Mouse (Mus musculus): ENCODE data around the gene Igf2bp1. TPM values are rescaled to one million over a fixed set of nuclear protein-coding genes. Genes with fewer than 3 reads are reported as not detected.
A peak's percentile ranks its signal among the peaks of the same experiment; 100 is the strongest.

The Igf2bp1 gene
- polyA plus RNA-seq, 1 experiment from 2014 or later: 28.5 TPM

DNA sequence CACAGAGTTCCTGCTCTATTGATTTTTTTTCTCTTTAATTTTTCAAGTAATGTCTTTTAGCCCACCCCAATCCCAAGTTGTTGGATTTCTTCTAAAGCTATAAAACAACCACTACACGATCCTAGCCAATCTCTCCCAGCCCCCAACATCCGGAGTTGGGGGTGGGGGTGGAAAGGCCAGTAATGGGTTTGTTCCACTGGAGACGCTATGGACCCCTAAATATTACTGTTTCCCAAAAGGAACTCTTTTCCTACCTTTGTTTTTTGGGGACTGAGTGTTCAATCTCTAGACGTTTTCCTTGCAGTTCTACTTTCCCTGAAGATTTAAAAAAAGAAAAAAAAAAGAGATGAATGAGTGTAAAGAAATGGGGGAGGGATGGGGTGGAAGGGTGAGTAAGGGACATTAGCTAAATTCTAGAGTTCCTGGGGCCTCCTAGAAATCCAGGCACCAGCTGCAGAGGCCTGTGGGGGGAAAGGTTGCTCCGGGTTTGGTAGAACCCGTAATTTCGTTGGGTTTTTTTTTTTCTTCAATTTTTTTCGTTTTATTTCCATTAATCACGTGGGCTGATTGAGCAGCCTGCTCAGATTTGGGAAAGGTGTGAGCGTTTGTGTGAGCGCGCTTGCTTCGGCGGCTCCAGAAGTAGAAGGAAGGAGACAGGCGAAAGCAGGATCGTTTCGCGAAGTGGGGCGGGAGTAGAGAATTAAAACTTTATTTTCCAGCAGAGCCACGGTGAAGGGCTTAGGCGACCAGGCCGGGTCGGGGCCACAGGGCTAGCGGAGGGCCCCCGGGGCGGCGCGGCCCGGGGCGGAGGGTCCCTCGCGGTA lies 1.6 kb downstream of the Igf2bp1 start:
- peak overlapping the region; percentile 95 for H3K9ac ChIP-seq (replicated peaks; ENCODE audit: low read depth, low read length)
- peaks cover 26% of the 10 kb centered on the region for H3K4me1 ChIP-seq (ENCODE audit: control insufficient read depth, insufficient read depth, low read length)
- H3K4me3 ChIP-seq (ENCODE audit: low read depth, low read length): peak overlapping the region; percentile 62
- under 1% methylated on average over 32 of the region's 32 CpGs for WGBS
- peak overlapping the region; percentile 94 for H3K4me2 ChIP-seq (replicated peaks; ENCODE audit: low read depth, low read length)
- H3K27me3 ChIP-seq (ENCODE audit: control insufficient read depth, insufficient read depth, low read length): no peaks in the 10 kb centered on the region
- H3K36me3 ChIP-seq (ENCODE audit: control insufficient read depth, insufficient read depth, low read length): no peaks in the 10 kb centered on the region; the same call in 1 of the 2 replicates
- ATAC-seq (ENCODE audit: insufficient number of reproducible peaks, insufficient read depth, low FRiP score, low read depth): 0 out of 2 replicates have a peak, but pooled peaks have one; percentile 19
- H3K27ac ChIP-seq (ENCODE audit: low read length): peak overlapping the region; percentile 95
- no peaks in the 10 kb centered on the region for H3K9me3 ChIP-seq (ENCODE audit: control insufficient read depth, low read depth, low read length)

DNA sequence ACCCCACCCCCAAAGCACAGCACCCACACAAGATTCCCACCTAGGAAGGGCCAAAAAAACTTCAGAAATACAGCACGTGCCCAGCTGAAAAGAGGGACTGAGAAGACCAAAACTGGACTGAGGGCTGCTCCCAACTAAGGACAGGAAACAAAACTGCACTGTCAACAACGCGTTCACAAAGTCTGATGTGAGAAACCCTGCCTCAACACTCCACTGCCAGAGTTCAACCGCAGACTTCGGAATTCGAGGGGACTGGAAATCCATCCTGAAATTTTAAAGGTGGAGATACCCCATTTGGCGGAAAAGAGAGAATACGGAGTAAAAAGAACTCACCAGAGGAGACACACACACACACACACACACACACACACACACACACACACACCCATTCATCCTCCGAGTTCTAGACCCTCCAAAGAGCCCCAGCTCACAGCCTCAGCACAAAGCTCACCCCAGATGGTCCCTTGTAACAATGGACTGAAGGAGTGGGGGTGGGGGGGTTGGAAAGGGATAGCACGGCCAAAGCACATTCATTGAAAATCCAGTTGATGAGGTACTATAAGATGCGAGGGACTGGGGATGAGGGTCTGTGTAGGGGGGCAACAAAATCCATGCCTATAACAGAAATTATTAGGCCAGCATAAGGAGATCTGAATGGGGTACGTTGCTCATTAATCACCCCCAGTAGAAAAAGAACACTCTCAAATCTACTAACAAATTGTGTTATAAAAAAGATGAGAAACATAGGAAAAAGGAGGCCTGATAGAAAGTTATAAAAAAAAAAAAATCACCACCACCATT lies 2.4 kb downstream of the Igf2bp1 start:
- no peaks in the 10 kb centered on the region; the same call in 1 of the 2 replicates for H3K36me3 ChIP-seq (ENCODE audit: control insufficient read depth, insufficient read depth, low read length)
- peak overlapping the region; percentile 94 for H3K4me2 ChIP-seq (replicated peaks; ENCODE audit: low read depth, low read length)
- peak overlapping the region; percentile 62 for H3K4me3 ChIP-seq (ENCODE audit: low read depth, low read length)
- peak overlapping the region; percentile 0; the same call in 1 of the 2 replicates for H3K9ac ChIP-seq (replicated peaks; ENCODE audit: low read depth, low read length)
- WGBS: 1% methylated on average over 12 of the region's 12 CpGs
- H3K9me3 ChIP-seq (ENCODE audit: control insufficient read depth, low read depth, low read length): no peaks in the 10 kb centered on the region
- peaks cover 30% of the 10 kb centered on the region for H3K4me1 ChIP-seq (ENCODE audit: control insufficient read depth, insufficient read depth, low read length)
- no peak overlapping the region for H3K27ac ChIP-seq (ENCODE audit: low read length)
- no peak for ATAC-seq (ENCODE audit: insufficient number of reproducible peaks, insufficient read depth, low FRiP score, low read depth)
- no peaks in the 10 kb centered on the region for H3K27me3 ChIP-seq (ENCODE audit: control insufficient read depth, insufficient read depth, low read length)

DNA sequence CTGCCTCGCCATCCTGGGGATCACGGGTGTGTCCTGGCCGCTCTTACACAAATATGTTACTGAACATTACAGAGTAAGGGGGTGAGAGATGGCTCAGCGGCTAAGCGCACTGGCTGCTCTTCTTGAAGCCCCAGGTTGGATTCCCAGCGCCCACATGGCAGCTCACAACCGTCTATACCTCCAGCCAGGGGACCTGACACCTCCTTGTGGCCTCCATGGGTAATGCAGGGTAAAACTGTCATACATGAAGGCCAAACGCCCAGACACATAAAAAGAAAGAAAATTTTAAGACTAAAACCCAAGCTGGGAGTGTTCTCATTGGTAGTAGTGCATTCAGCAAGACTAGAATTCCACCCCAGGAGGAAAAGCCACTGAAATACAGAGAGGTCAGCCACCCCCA lies 11.6 kb downstream of the Igf2bp1 start:
- H3K9me3 ChIP-seq (ENCODE audit: control insufficient read depth, low read depth, low read length): no peaks in the 10 kb centered on the region
- H3K4me1 ChIP-seq (ENCODE audit: control insufficient read depth, insufficient read depth, low read length): peaks cover 45% of the 10 kb centered on the region
- 95% methylated on average over 8 of the region's 8 CpGs for WGBS
- H3K27ac ChIP-seq (ENCODE audit: low read length): no peak overlapping the region
- H3K4me3 ChIP-seq (ENCODE audit: low read depth, low read length): no peak overlapping the region
- H3K4me2 ChIP-seq (replicated peaks; ENCODE audit: low read depth, low read length): no peak overlapping the region
- no peaks in the 10 kb centered on the region for H3K27me3 ChIP-seq (ENCODE audit: control insufficient read depth, insufficient read depth, low read length)
- ATAC-seq (ENCODE audit: insufficient number of reproducible peaks, insufficient read depth, low FRiP score, low read depth): no peak
- H3K36me3 ChIP-seq (ENCODE audit: control insufficient read depth, insufficient read depth, low read length): peaks cover 6% of the 10 kb centered on the region; the same call in 1 of the 2 replicates
- no peak overlapping the region for H3K9ac ChIP-seq (replicated peaks; ENCODE audit: low read depth, low read length)

DNA sequence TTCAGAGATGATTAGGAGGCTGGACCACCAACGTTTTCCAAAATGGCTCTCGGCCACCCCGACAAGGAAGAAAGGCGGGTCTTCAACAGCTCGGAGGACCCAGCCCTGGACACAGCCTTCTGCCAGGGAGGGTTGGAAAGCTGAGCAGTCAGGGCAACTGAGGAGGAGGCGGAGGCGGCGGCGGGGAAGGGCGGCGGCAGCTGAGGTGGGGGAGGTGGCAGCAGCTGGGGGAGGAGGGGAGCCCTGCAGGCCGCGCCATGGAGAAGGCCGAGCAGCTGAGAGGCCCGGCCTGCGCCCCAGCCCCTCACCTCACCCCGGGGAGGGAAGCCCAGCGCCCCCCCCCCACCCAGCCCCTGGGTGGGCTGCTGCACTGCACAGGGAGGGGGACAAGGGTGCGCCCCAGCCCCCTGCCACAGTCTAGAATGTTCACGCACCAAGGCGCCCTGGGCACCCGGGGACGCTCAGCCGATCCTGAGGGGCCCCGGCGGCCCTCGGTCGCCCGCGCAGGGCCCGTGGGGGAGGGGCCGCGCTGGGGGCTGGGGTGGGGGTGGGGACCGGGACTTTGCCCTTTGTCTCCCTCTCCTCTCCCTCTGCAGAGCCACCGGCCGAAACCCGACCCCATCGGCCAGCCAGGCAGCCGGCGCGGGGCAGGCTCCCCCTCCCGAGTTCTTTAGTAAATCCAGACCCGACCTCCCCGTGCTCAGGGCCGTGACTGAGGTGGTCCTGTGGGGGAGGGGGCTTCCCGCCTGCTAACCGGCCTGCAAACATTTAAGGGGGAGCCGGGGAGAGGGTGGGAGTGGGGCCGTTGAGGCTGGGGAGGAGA lies 14.6 kb downstream of the Igf2bp1 start:
- peak overlapping the region; percentile 67 for H3K9ac ChIP-seq (replicated peaks; ENCODE audit: low read depth, low read length)
- H3K4me2 ChIP-seq (replicated peaks; ENCODE audit: low read depth, low read length): peak overlapping the region; percentile 80
- H3K4me1 ChIP-seq (ENCODE audit: control insufficient read depth, insufficient read depth, low read length): peaks cover 54% of the 10 kb centered on the region
- no peaks in the 10 kb centered on the region for H3K27me3 ChIP-seq (ENCODE audit: control insufficient read depth, insufficient read depth, low read length)
- no peaks in the 10 kb centered on the region; the same call in 1 of the 2 replicates for H3K36me3 ChIP-seq (ENCODE audit: control insufficient read depth, insufficient read depth, low read length)
- 5% methylated on average over 28 of the region's 49 CpGs for WGBS
- H3K27ac ChIP-seq (ENCODE audit: low read length): peak overlapping the region; percentile 92
- peak; percentile 72 for ATAC-seq (ENCODE audit: insufficient number of reproducible peaks, insufficient read depth, low FRiP score, low read depth)
- H3K9me3 ChIP-seq (ENCODE audit: control insufficient read depth, low read depth, low read length): no peaks in the 10 kb centered on the region
- peak overlapping the region; percentile 50 for H3K4me3 ChIP-seq (ENCODE audit: low read depth, low read length)

DNA sequence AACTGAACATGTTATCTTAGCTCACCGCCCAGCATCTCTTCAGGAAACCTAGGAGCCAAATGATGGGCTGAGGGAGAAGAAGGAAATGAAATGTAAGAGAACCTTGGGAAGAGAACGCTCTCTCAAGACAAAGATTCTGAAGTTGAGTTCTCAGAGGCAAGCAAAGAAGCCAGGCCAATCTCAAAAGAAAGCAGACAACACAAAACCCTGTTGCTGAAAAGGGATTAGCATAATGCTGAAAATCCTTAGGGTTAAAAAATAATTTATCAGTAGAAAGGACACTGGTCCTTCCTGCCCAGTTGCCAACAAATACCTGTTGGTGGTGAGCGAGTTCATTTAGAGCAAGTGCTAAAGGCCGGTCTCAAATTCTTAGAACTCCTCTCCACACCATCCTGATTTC lies 15.3 kb downstream of the Igf2bp1 start:
- 46% methylated on average over 4 of the region's 4 CpGs for WGBS

DNA sequence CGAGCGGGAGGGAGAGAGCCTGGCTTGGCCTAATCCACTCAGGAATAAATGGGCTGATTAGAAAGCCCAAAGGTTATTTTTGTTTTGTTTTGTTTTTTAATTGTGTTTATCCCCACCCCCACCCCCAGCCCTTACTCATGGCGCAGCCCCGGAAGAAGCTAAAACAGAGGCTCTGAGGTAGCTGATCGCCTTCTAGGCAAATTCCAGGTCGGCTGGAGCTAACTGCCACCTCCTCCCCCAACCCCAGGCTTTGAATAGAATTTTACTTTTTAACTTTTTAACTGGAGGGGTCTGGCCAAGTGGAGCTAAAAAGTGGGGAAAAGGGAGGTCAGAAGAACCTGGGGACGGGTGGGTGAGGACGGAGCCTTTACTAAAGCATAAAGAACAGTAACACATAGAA lies 15.9 kb downstream of the Igf2bp1 start:
- H3K4me1 ChIP-seq (ENCODE audit: control insufficient read depth, insufficient read depth, low read length): peaks cover 54% of the 10 kb centered on the region
- ATAC-seq (ENCODE audit: insufficient number of reproducible peaks, insufficient read depth, low FRiP score, low read depth): no peak
- WGBS: 59% methylated on average over 8 of the region's 8 CpGs
- H3K4me3 ChIP-seq (ENCODE audit: low read depth, low read length): no peak overlapping the region
- H3K27ac ChIP-seq (ENCODE audit: low read length): peak overlapping the region; percentile 92; the same call in 1 of the 2 replicates
- no peaks in the 10 kb centered on the region for H3K27me3 ChIP-seq (ENCODE audit: control insufficient read depth, insufficient read depth, low read length)
- H3K9ac ChIP-seq (replicated peaks; ENCODE audit: low read depth, low read length): no peak overlapping the region
- H3K9me3 ChIP-seq (ENCODE audit: control insufficient read depth, low read depth, low read length): no peaks in the 10 kb centered on the region
- no peaks in the 10 kb centered on the region; the same call in 1 of the 2 replicates for H3K36me3 ChIP-seq (ENCODE audit: control insufficient read depth, insufficient read depth, low read length)
- H3K4me2 ChIP-seq (replicated peaks; ENCODE audit: low read depth, low read length): peak overlapping the region; percentile 80; the same call in 1 of the 2 replicates

More for the DNA sequence above, 15.3 kb downstream of the Igf2bp1 start:
- Histone ChIP-seq H3K36me3 (ENCODE audit: control insufficient read depth, insufficient read depth, low read length) (no peaks in the 10 kb centered on the region; the same call in 1 of the 2 replicates), H3K27ac (ENCODE audit: low read length) (peak overlapping the region; percentile 92), H3K4me3 (ENCODE audit: low read depth, low read length) (peak overlapping the region; percentile 50; the same call in 1 of the 2 replicates), H3K27me3 (ENCODE audit: control insufficient read depth, insufficient read depth, low read length) (no peaks in the 10 kb centered on the region), H3K9me3 (ENCODE audit: control insufficient read depth, low read depth, low read length) (no peaks in the 10 kb centered on the region), H3K4me2 (replicated peaks; ENCODE audit: low read depth, low read length) (peak overlapping the region; percentile 80), H3K4me1 (ENCODE audit: control insufficient read depth, insufficient read depth, low read length) (peaks cover 54% of the 10 kb centered on the region), H3K9ac (replicated peaks; ENCODE audit: low read depth, low read length) (peak overlapping the region; percentile 67; the same call in 1 of the 2 replicates)
- ATAC-seq (ENCODE audit: insufficient number of reproducible peaks, insufficient read depth, low FRiP score, low read depth): no peak

DNA sequence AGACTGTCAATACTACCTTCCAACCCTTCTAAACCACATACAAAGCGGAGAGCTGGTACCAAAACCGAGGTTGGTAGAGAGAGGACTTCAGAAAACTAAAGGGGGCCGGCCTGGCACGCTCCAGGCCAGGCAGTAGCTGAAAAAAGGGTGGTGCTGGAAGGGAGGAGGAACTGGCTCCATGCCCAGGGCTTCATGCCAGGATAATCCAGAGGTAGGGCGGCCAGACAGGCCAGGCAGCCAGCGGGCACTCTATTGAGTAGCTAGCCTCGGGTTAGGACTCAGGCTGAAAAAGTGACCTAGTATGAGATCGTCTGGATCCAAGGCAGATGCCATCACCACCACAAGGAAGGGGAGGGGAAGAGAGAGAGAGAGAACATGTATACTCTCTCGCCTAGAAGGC lies 17.2 kb downstream of the Igf2bp1 start:
- Histone ChIP-seq H3K27me3 (ENCODE audit: control insufficient read depth, insufficient read depth, low read length) (no peaks in the 10 kb centered on the region), H3K4me1 (ENCODE audit: control insufficient read depth, insufficient read depth, low read length) (peaks cover 51% of the 10 kb centered on the region), H3K4me2 (replicated peaks; ENCODE audit: low read depth, low read length) (no peak overlapping the region), H3K4me3 (ENCODE audit: low read depth, low read length) (no peak overlapping the region), H3K9ac (replicated peaks; ENCODE audit: low read depth, low read length) (no peak overlapping the region), H3K9me3 (ENCODE audit: control insufficient read depth, low read depth, low read length) (no peaks in the 10 kb centered on the region), H3K27ac (ENCODE audit: low read length) (peak overlapping the region; percentile 35; the same call in 1 of the 2 replicates), H3K36me3 (ENCODE audit: control insufficient read depth, insufficient read depth, low read length) (no peaks in the 10 kb centered on the region; the same call in 1 of the 2 replicates)
- WGBS: 39% methylated on average over 9 of the region's 9 CpGs
- peak; percentile 31; the same call in 1 of the 2 replicates for ATAC-seq (ENCODE audit: insufficient number of reproducible peaks, insufficient read depth, low FRiP score, low read depth)

All from stomach, embryonic 14.5 days (tissue).